Mouse (Mus musculus) liver, postnatal 0 days (tissue): ENCODE data around the gene Pde4c. TPM values are rescaled to one million over a fixed set of nuclear protein-coding genes. Genes with fewer than 3 reads are reported as not detected.
A peak's percentile ranks its signal among the peaks of the same experiment; 100 is the strongest.

Experiments
- ATAC-seq: fragments of 200-750 bp; cut with Nextera tagmentation; 2 replicates; pipeline ENCODE4 v1.8.0; 2017; ENCODE audit warnings: mild to moderate bottlenecking, moderate library complexity
- DNase-seq: peaks from one replicate; pipeline ENCODE4 v3.0.0-alpha.2; 2016
- H3K27ac ChIP-seq: fragments of 300-500 bp; sonication (generic); 2 replicates; pipeline ENCODE4 v1.5.1; 2014; ENCODE audit warnings: antibody characterized with exemption, moderate library complexity, mild to moderate bottlenecking, low read depth
- H3K27me3 ChIP-seq: fragments of 300-500 bp; sonication (generic); 2 replicates; pipeline ENCODE4 v1.6.1; 2014; ENCODE audit warnings: low read length, control low read depth, mixed read lengths; ENCODE audit not compliant: insufficient read depth
- H3K36me3 ChIP-seq: fragments of 300-500 bp; sonication (generic); replicated peaks from 2 replicates; pipeline ENCODE4 v1.6.1; 2014; ENCODE audit warnings: mild to moderate bottlenecking, control low read depth, low read length, moderate library complexity, mixed read lengths; ENCODE audit not compliant: insufficient read depth
- H3K4me1 ChIP-seq: fragments of 300-500 bp; sonication (generic); 2 replicates; pipeline ENCODE4 v1.6.1; 2014; ENCODE audit warnings: antibody characterized with exemption, mild to moderate bottlenecking, control low read depth; ENCODE audit not compliant: insufficient read depth
- H3K4me2 ChIP-seq: fragments of 300-500 bp; sonication (generic); 2 replicates; pipeline ENCODE4 v1.6.1; 2014; ENCODE audit warnings: low read depth, mild to moderate bottlenecking, low read length, moderate library complexity, mixed read lengths
- H3K4me3 ChIP-seq: fragments of 300-500 bp; sonication (generic); 2 replicates; pipeline ENCODE4 v1.5.1; 2014; ENCODE audit warnings: low read depth, low read length
- H3K9ac ChIP-seq: fragments of 300-500 bp; sonication (generic); replicated peaks from 2 replicates; pipeline ENCODE4 v1.6.1; 2014; ENCODE audit warnings: mild to moderate bottlenecking, moderate library complexity
- H3K9me3 ChIP-seq: fragments of 300-500 bp; sonication (generic); 2 replicates; pipeline ENCODE4 v1.6.1; 2016; ENCODE audit warnings: mild to moderate bottlenecking, control low read depth, low read length, mixed read lengths
- CTCF ChIP-seq: sonication (generic); IDR thresholded peaks from 2 replicates; pipeline ENCODE4 v1.5.1; 2016; ENCODE audit warnings: antibody characterized with exemption, low read depth
- EP300 ChIP-seq: IDR thresholded peaks from 2 replicates; pipeline ENCODE4 v1.6.1; 2016; ENCODE audit warnings: antibody characterized with exemption, low read depth, mild to moderate bottlenecking
- WGBS: fragments of 180-500 bp; shearing (Covaris S2); extraction: QIAGEN DNeasy Blood & Tissue Kit; methylation state at CpG from one replicate; pipeline ENCODE4 v1.1.7; 2014; ENCODE audit not compliant: insufficient replicate concordance; 5-methylcytosine and 5-hydroxymethylcytosine counted together
- polyA plus RNA-seq: library from polyadenylated mRNA; unstranded; fragments of >200 nt; fragmentation: Nextera tagmentation; extraction: Ambion mirVana; gene quantifications from 2 replicates; pipeline ENCODE4 v1.2.1, GENCODE M21; 2015

The Pde4c gene
- polyA plus RNA-seq, 1 experiment from 2014 or later: 1.6 TPM

- Histone ChIP-seq H3K4me1 (peaks cover 10% of the 10 kb centered on the region; the same call in 1 of the 2 replicates), H3K36me3 (no peaks in the 10 kb centered on the region)
Observed at GRCm38 (mm10) chr8:70716521-70717400, 6.8 kb upstream of the Pde4c start.

GRCm38 (mm10) chr8:70718297-70718696 lies 5.2 kb upstream of the Pde4c start, which contains the start of gene Gm3336:
Gene Gm3336, plus strand, starts transcription at chr8:70718543.
- ATAC-seq (peak; percentile 62), DNase-seq (peak; percentile 81)
- no peak within 1 kb of the TSS for H3K27ac ChIP-seq
- no peaks in the 10 kb centered on the region for H3K9me3 ChIP-seq
- no peak within 1 kb of the TSS for H3K4me3 ChIP-seq
- H3K9ac ChIP-seq: no peak within 1 kb of the TSS
- H3K27me3 ChIP-seq: no peaks in the 10 kb centered on the region
- WGBS: 5% methylated on average over 19 of the region's 19 CpGs
- H3K36me3 ChIP-seq: no peaks in the 10 kb centered on the region
- peaks cover 10% of the 10 kb centered on the region; the same call in 1 of the 2 replicates for H3K4me1 ChIP-seq
- peak; percentile 97 for TF ChIP-seq CTCF
- no peak for TF ChIP-seq EP300
- H3K4me2 ChIP-seq: no peak within 1 kb of the TSS

More at GRCm38 (mm10) chr8:70716521-70717400, 6.8 kb upstream of the Pde4c start:
- Histone ChIP-seq H3K27me3 (no peaks in the 10 kb centered on the region), H3K4me3 (no peak overlapping the region), H3K27ac (no peak overlapping the region), H3K9ac (no peak overlapping the region), H3K4me2 (no peak overlapping the region), H3K9me3 (no peaks in the 10 kb centered on the region)
- WGBS: 79% methylated on average over 40 of the region's 40 CpGs
- DNase-seq (no peak), ATAC-seq (no peak)
- no peak for TF ChIP-seq CTCF
- no peak for TF ChIP-seq EP300

- no peak for DNase-seq
Observed at GRCm38 (mm10) chr8:70719796-70720270, 3.7 kb upstream of the Pde4c start.

GRCm38 (mm10) chr8:70720739-70721138 lies 2.8 kb upstream of the Pde4c start:
- no peak overlapping the region for H3K4me3 ChIP-seq

More at GRCm38 (mm10) chr8:70719796-70720270, 3.7 kb upstream of the Pde4c start:
- Histone ChIP-seq H3K9ac (no peak overlapping the region), H3K4me3 (no peak overlapping the region), H3K4me2 (no peak overlapping the region), H3K27ac (no peak overlapping the region), H3K27me3 (no peaks in the 10 kb centered on the region), H3K36me3 (no peaks in the 10 kb centered on the region), H3K9me3 (no peaks in the 10 kb centered on the region), H3K4me1 (peaks cover 12% of the 10 kb centered on the region; the same call in 1 of the 2 replicates)
- TF ChIP-seq CTCF (no peak), EP300 (no peak)
- WGBS: 33% methylated on average over 9 of the region's 9 CpGs
- no peak for ATAC-seq

GRCm38 (mm10) chr8:70721601-70722000 lies 1.9 kb upstream of the Pde4c start:
- TF ChIP-seq EP300 (no peak), CTCF (no peak)
- H3K9me3 ChIP-seq: no peaks in the 10 kb centered on the region
- H3K4me1 ChIP-seq: peaks cover 14% of the 10 kb centered on the region; the same call in 1 of the 2 replicates
- no peak overlapping the region for H3K4me3 ChIP-seq
- no peak overlapping the region for H3K4me2 ChIP-seq
- no peaks in the 10 kb centered on the region for H3K36me3 ChIP-seq
- no peak for DNase-seq
- ATAC-seq: no peak
- no peak overlapping the region for H3K27ac ChIP-seq
- peaks cover under 1% of the 10 kb centered on the region; the same call in 1 of the 2 replicates for H3K27me3 ChIP-seq
- H3K9ac ChIP-seq: no peak overlapping the region
- 85% methylated on average over 8 of the region's 8 CpGs for WGBS

More at GRCm38 (mm10) chr8:70720739-70721138, 2.8 kb upstream of the Pde4c start:
- DNase-seq (peak; percentile 87), ATAC-seq (no peak)
- TF ChIP-seq CTCF (peak; percentile 98), EP300 (no peak)
- H3K9me3 ChIP-seq: no peaks in the 10 kb centered on the region
- 7% methylated on average over 3 of the region's 3 CpGs for WGBS
- no peak overlapping the region for H3K9ac ChIP-seq
- peaks cover 12% of the 10 kb centered on the region; the same call in 1 of the 2 replicates for H3K4me1 ChIP-seq
- no peaks in the 10 kb centered on the region for H3K36me3 ChIP-seq
- no peak overlapping the region for H3K27ac ChIP-seq
- no peak overlapping the region for H3K4me2 ChIP-seq
- no peaks in the 10 kb centered on the region for H3K27me3 ChIP-seq

GRCm38 (mm10) chr8:70724216-70724615 lies 696 bp downstream of the Pde4c start:
- peak overlapping the region; percentile 59 for H3K4me2 ChIP-seq

More at GRCm38 (mm10) chr8:70724216-70724615, 696 bp downstream of the Pde4c start:
- no peaks in the 10 kb centered on the region for H3K36me3 ChIP-seq
- DNase-seq (no peak), ATAC-seq (peak; percentile 10)
- TF ChIP-seq CTCF: no peak
- TF ChIP-seq EP300: no peak
- 71% methylated on average over 12 of the region's 12 CpGs for WGBS
- no peaks in the 10 kb centered on the region for H3K9me3 ChIP-seq
- H3K9ac ChIP-seq: peak overlapping the region; percentile 38
- H3K27me3 ChIP-seq: peaks cover 8% of the 10 kb centered on the region; the same call in 1 of the 2 replicates
- H3K4me3 ChIP-seq: peak overlapping the region; percentile 13; the same call in 1 of the 2 replicates
- peak overlapping the region; percentile 88 for H3K27ac ChIP-seq
- H3K4me1 ChIP-seq: peaks cover 10% of the 10 kb centered on the region; the same call in 1 of the 2 replicates
